Mouse (Mus musculus): ENCODE measurements around the gene Fkbp5. TPM values are rescaled to one million over a fixed set of nuclear protein-coding genes. Genes with fewer than 3 reads are reported as not detected.
"Not testable (repeated sequence)": the region's sequence is repeated elsewhere in the genome, so short reads cannot be mapped to it uniquely, and the experiment has no call there.

Gene Fkbp5
- polyA plus RNA-seq, 1 experiment from 2014 or later = 26.6 TPM

- no peak for ATAC-seq (ENCODE audit: low read depth)
- H3K27ac ChIP-seq (replicated peaks) = no peak overlapping the region
These were observed 145.4 kb downstream of the Fkbp5 start for GRCm38 (mm10) chr17:28371941-28372340.

GRCm38 (mm10) chr17:28371286-28371685 lies 146.0 kb downstream of the Fkbp5 start:
- no peak overlapping the region for H3K4me2 ChIP-seq
- H3K27ac ChIP-seq (replicated peaks) = no peak overlapping the region
- ATAC-seq (ENCODE audit: low read depth) = no peak
- no peaks in the 10 kb centered on the region for H3K36me3 ChIP-seq
- no peak overlapping the region for H3K4me3 ChIP-seq
- 67% methylated on average over 2 of the region's 2 CpGs for WGBS
- H3K4me1 ChIP-seq (replicated peaks) = 0 out of 2 replicates have a peak, but pooled peaks cover 3% of the 10 kb centered on the region
- no peaks in the 10 kb centered on the region for H3K9me3 ChIP-seq
- peaks cover 37% of the 10 kb centered on the region for H3K27me3 ChIP-seq
- no peak overlapping the region for H3K9ac ChIP-seq

More at GRCm38 (mm10) chr17:28371941-28372340, 145.4 kb downstream of the Fkbp5 start:
- Histone ChIP-seq H3K27me3 (peaks cover 42% of the 10 kb centered on the region), H3K9ac (no peak overlapping the region), H3K36me3 (no peaks in the 10 kb centered on the region), H3K4me3 (no peak overlapping the region), H3K4me2 (no peak overlapping the region), H3K4me1 (replicated peaks) (0 out of 2 replicates have a peak, but pooled peaks cover 3% of the 10 kb centered on the region), H3K9me3 (no peaks in the 10 kb centered on the region)
- WGBS = 70% methylated on average over 1 of the region's 1 CpGs

DNA sequence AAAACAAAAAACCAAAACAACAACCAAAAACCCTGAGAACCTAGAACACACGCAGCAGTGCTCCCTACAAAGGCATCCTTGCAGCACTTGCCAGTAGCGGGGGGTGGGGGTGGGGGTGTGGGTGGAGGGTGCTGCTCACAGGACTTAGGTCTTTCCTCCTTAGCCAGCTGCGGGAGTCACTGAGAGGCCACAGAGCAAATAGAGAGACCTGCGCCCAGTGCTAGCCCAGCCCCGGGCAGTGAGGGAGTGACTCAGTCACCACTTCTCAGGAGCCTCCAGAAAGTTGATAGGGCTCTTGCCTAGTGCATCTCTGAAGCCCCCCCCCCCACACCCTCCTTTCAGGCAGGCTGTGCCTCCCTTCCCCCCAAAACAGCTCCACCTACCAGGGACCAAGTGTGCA lies 148.3 kb downstream of the Fkbp5 start:
- H3K27me3 ChIP-seq = peaks cover 36% of the 10 kb centered on the region
- no peak overlapping the region for H3K4me2 ChIP-seq
- H3K4me1 ChIP-seq (replicated peaks) = peaks cover 6% of the 10 kb centered on the region
- WGBS = 88% methylated on average over 5 of the region's 5 CpGs
- ATAC-seq (ENCODE audit: low read depth) = no peak
- H3K9ac ChIP-seq = no peak overlapping the region
- no peaks in the 10 kb centered on the region for H3K9me3 ChIP-seq
- no peak overlapping the region for H3K4me3 ChIP-seq
- no peaks in the 10 kb centered on the region for H3K36me3 ChIP-seq
- H3K27ac ChIP-seq (replicated peaks) = no peak overlapping the region

- no peak for ATAC-seq (ENCODE audit: low read depth)
- Histone ChIP-seq H3K27me3 (peaks cover 36% of the 10 kb centered on the region), H3K27ac (replicated peaks) (no peak overlapping the region), H3K4me1 (replicated peaks) (peaks cover 12% of the 10 kb centered on the region), H3K9ac (no peak overlapping the region), H3K36me3 (no peaks in the 10 kb centered on the region), H3K9me3 (no peaks in the 10 kb centered on the region), H3K4me2 (no peak overlapping the region), H3K4me3 (no peak overlapping the region)
- WGBS = 5% methylated on average over 13 of the region's 13 CpGs
These were observed 148.9 kb downstream of the Fkbp5 start for GRCm38 (mm10) chr17:28368449-28368848.

DNA sequence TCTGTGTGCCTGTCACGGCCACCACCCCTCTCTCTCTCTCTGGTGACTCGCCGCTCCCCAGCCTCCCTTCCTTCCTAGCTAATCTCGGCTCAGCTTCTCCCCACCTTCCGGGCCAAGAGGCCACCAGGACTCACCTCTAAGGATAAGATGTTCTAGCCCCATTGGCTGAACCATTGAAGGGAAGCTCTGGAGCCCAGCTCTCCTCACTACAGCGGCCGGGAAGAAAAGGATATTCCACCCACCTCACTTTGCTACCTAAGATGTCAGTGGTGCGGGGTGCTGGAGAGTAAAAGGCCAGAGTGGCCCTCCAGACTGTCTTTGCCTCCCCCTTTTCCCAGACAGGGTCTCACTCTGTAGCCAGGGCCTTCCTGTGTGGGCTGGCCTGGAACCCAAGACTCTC lies 152.2 kb downstream of the Fkbp5 start, which contains the start of gene Tulp1:
Gene Tulp1, minus strand, starts transcription at position 101 of the 400 bp plus-strand sequence.
- ATAC-seq (ENCODE audit: low read depth) = no peak
- H3K27me3 ChIP-seq = peaks cover 63% of the 10 kb centered on the region
- H3K9ac ChIP-seq = no peak within 1 kb of the TSS
- H3K4me3 ChIP-seq = peak within 1 kb of the TSS; percentile 11; the same call in 1 of the 2 replicates
- H3K4me1 ChIP-seq (replicated peaks) = peaks cover 26% of the 10 kb centered on the region
- H3K9me3 ChIP-seq = no peaks in the 10 kb centered on the region
- WGBS = 21% methylated on average over 8 of the region's 8 CpGs
- peak within 1 kb of the TSS; percentile 34 for H3K4me2 ChIP-seq
- no peak within 1 kb of the TSS for H3K27ac ChIP-seq (replicated peaks)
- H3K36me3 ChIP-seq = no peaks in the 10 kb centered on the region

- 5% methylated on average over 6 of the region's 6 CpGs for WGBS
- Histone ChIP-seq H3K27me3 (peaks cover 78% of the 10 kb centered on the region), H3K4me3 (no peak overlapping the region), H3K4me1 (replicated peaks) (peaks cover 26% of the 10 kb centered on the region), H3K9me3 (no peaks in the 10 kb centered on the region), H3K9ac (no peak overlapping the region), H3K27ac (replicated peaks) (no peak overlapping the region), H3K36me3 (no peaks in the 10 kb centered on the region), H3K4me2 (no peak overlapping the region)
- no peak for ATAC-seq (ENCODE audit: low read depth)
These were observed 153.8 kb downstream of the Fkbp5 start for GRCm38 (mm10) chr17:28363507-28363906.

GRCm38 (mm10) chr17:28362653-28363292 lies 154.6 kb downstream of the Fkbp5 start:
- H3K4me1 ChIP-seq (replicated peaks) = peaks cover 26% of the 10 kb centered on the region
- peak overlapping the region; percentile 29 for H3K4me3 ChIP-seq
- H3K27me3 ChIP-seq = peaks cover 83% of the 10 kb centered on the region
- H3K9ac ChIP-seq = peak overlapping the region; percentile 56
- no peaks in the 10 kb centered on the region for H3K36me3 ChIP-seq
- H3K9me3 ChIP-seq = no peaks in the 10 kb centered on the region
- peak overlapping the region; percentile 55 for H3K4me2 ChIP-seq
- ATAC-seq (ENCODE audit: low read depth) = 0 out of 2 replicates have a peak, but pooled peaks have one; percentile 8
- H3K27ac ChIP-seq (replicated peaks) = no peak overlapping the region
- WGBS = 2% methylated on average over 25 of the region's 25 CpGs

DNA sequence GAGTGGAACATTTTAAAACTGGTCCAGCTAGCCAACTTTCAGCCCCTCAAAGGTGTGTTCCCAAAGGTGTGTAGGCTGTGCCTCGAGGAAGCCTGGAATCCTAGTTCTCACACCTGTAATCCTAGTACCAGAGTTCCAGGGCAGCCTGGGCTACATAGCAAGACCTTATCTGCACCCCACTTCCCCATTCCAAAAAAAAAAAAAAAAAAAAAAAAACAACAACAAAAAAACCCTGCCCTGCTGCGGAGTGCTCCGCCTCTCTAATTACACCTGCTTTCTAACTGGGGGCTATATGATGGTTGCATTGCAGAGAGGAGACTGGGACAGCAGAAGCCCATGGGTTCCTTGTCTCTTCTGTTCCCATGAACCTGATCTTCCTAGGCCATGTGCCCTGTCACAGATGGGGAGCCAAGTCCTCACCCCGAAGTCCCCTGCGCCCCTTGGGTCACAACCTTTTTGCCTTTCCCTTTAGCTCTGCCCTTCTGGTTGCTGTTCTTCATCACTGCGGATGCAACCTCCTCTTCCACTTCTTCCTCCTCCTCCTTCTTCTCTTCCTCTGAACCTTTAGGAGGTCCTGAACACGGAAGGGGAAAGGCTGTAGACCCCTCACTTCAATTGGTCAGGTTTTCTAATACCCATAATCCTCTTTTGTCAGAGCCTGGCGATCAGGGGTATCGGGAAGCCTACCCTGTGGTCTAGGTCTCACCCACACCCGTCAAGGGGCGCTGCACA lies 155.2 kb downstream of the Fkbp5 start:
- H3K4me2 ChIP-seq = peak overlapping the region; percentile 55
- H3K27me3 ChIP-seq = peaks cover 87% of the 10 kb centered on the region
- H3K9me3 ChIP-seq = no peaks in the 10 kb centered on the region
- H3K4me3 ChIP-seq = peak overlapping the region; percentile 29
- no peak overlapping the region for H3K9ac ChIP-seq
- no peaks in the 10 kb centered on the region for H3K36me3 ChIP-seq
- H3K4me1 ChIP-seq (replicated peaks) = peaks cover 26% of the 10 kb centered on the region
- 0 out of 2 replicates have a peak, but pooled peaks have one; percentile 49 for ATAC-seq (ENCODE audit: low read depth)
- 30% methylated on average over 11 of the region's 11 CpGs for WGBS
- no peak overlapping the region for H3K27ac ChIP-seq (replicated peaks)

GRCm38 (mm10) chr17:28360531-28361277 lies 156.6 kb downstream of the Fkbp5 start:
- 78% methylated on average over 9 of the region's 9 CpGs for WGBS
- Histone ChIP-seq H3K27me3 (peaks cover 85% of the 10 kb centered on the region), H3K9me3 (no peaks in the 10 kb centered on the region), H3K36me3 (no peaks in the 10 kb centered on the region), H3K4me2 (no peak overlapping the region), H3K4me1 (replicated peaks) (peaks cover 26% of the 10 kb centered on the region), H3K27ac (replicated peaks) (no peak overlapping the region), H3K4me3 (no peak overlapping the region), H3K9ac (no peak overlapping the region)
- no peak for ATAC-seq (ENCODE audit: low read depth)

DNA sequence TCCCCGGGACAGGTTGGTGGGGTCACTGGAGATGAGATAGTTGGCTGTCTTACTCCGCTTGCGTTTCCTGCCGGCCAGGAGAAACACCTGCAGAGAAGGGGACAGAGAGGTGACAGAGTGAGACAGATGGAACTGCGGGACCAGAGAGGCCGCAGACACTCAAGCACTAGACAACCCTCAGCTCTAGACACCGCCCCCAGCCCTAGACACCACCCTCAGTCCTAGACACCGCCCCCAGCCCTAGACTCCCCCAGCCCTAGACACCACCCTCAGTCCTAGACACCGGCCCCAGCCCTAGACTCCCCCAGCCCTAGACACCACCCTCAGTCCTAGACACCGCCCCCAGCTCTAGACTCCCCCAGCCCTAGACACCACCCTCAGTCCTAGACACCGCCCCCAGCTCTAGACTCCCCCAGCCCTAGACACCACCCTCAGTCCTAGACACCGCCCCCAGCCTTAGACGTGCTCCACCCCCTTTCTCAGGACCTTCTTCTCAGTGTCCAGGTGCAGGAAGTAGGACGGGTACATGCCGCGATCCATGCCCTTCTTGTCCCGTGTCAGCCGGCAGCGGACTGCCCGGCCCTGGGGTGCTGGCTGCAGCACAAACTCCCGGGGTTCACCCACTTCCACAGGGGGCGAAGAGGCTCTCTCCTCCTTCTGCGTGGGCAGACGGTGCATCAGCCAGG lies 158.6 kb downstream of the Fkbp5 start:
- not testable (repeated sequence) for ATAC-seq (ENCODE audit: low read depth); H3K9ac ChIP-seq; H3K27ac ChIP-seq (replicated peaks); H3K4me2 ChIP-seq; H3K4me3 ChIP-seq; H3K9me3 ChIP-seq; H3K36me3 ChIP-seq
- 16% methylated on average over 22 of the region's 24 CpGs for WGBS
- Histone ChIP-seq H3K4me1 (replicated peaks) (peaks cover 17% of the 10 kb centered on the region), H3K27me3 (peaks cover 73% of the 10 kb centered on the region)

DNA sequence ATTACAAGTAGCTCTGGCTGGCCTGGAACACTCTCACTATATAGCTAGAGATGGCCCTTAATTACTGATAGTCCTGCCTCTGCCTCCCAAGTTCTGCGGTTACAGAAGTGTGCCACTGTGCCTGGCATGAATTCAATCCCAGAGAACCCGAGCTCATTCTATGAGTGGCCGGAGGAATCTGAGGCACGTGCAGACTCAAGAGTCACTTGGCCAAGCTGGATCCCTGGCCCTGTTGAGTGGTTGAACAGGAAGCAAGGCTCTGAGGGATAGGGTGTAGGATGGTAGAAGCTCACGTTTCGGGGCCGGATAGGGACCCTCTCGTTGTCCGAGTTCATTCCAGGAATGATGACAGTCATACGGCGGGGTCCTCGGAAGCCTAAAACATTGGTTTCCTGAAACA lies 161.5 kb downstream of the Fkbp5 start:
- Histone ChIP-seq H3K27ac (replicated peaks) (no peak overlapping the region), H3K9me3 (no peaks in the 10 kb centered on the region), H3K4me2 (no peak overlapping the region), H3K36me3 (no peaks in the 10 kb centered on the region), H3K4me3 (no peak overlapping the region), H3K9ac (no peak overlapping the region), H3K4me1 (replicated peaks) (peaks cover 12% of the 10 kb centered on the region), H3K27me3 (peaks cover 75% of the 10 kb centered on the region)
- WGBS = 88% methylated on average over 12 of the region's 12 CpGs
- ATAC-seq (ENCODE audit: low read depth) = no peak
